Mouse (Mus musculus): ENCODE results near the gene Serpinb3d.
"Not testable (repeated sequence)": the region's sequence is repeated elsewhere in the genome, so short reads cannot be mapped to it uniquely, and the experiment has no call there.

The Serpinb3d gene

GRCm38 (mm10) chr1:107083406-107083805 lies at the start of gene Serpinb3d:
TSS of gene Serpinb3d (minus strand) at chr1:107083506.
- DNase-seq (ENCODE audit: low spot score in 2 of 2): no peak

- DNase-seq (ENCODE audit: low spot score in 2 of 2): peak in 1 of 2 experiments; percentile 7
Measured at GRCm38 (mm10) chr1:107127453-107127852, 44.1 kb upstream of the Serpinb3d start.

- no peak for DNase-seq (ENCODE audit: low spot score in 2 of 2)
Measured at GRCm38 (mm10) chr1:107098417-107098816, 15.1 kb upstream of the Serpinb3d start.

GRCm38 (mm10) chr1:107052203-107052602 lies 31.1 kb downstream of the Serpinb3d start, which contains the start of gene Serpinb3a:
TSS of gene Serpinb3a (minus strand) at chr1:107052303.
- DNase-seq (ENCODE audit: low spot score in 2 of 2): no peak

GRCm38 (mm10) chr1:107034236-107034635 lies 49.1 kb downstream of the Serpinb3d start:
- DNase-seq (ENCODE audit: low spot score in 2 of 2): not testable (repeated sequence)

Data from frontal cortex, postnatal 25 days (tissue).